Mouse (Mus musculus): ENCODE data around the gene Sema4b.

GRCm38 (mm10) chr7:80205705-80206589 lies 19.3 kb downstream of the Sema4b start:
- TF ChIP-seq CTCF (IDR thresholded peaks at IDR 0.05; ENCODE audit: control insufficient read depth, insufficient read depth, insufficient read length) (no peak), USF1 (IDR thresholded peaks at IDR 0.05; ENCODE audit: low read depth) (no peak), FOSL1 (IDR thresholded peaks at IDR 0.05; ENCODE audit: insufficient read depth, low read length, poor library complexity, severe bottlenecking) (no peak), MAX (IDR thresholded peaks at IDR 0.05) (no peak)

Measured in C2C12 (cell line).